Mouse (Mus musculus): ENCODE measurements at regions not wholly inside any gene's neighbourhood (a gene's known extent, or its start where the extent isn't known, plus 50 kb on each side); places are given as distances from the start of the nearest gene placed in this dataset.

DNA sequence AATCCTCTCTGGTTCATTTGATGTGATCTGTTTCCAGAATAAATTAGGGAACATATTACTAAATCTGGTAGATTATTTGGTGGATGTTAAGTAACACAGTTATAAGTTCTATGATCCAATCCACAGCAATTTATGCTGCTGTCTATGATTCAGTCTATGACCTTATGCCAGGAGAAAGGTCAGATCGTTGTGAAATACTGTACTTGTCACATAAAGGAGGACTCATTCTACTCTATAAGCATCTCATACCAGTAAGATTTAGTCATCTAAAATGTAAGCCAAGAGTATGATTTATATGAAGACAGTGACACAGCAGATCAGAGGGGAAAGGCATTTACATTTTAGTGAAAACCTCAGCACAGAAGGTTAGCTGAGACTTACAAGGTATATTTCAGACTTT, 1677.5 kb upstream of the Pcdh10 start:
- Histone ChIP-seq H3K4me1 (ENCODE audit: control insufficient read depth, insufficient read depth, low read length) (no peaks in the 10 kb centered on the region), H3K4me2 (ENCODE audit: low read length) (no peak overlapping the region), H3K27me3 (ENCODE audit: control insufficient read depth, insufficient read depth, low read length) (no peaks in the 10 kb centered on the region), H3K9ac (replicated peaks; ENCODE audit: low read length) (no peak overlapping the region), H3K36me3 (ENCODE audit: control insufficient read depth, insufficient read depth, low read length) (no peaks in the 10 kb centered on the region), H3K9me3 (ENCODE audit: control insufficient read depth, low read length) (no peaks in the 10 kb centered on the region), H3K27ac (replicated peaks; ENCODE audit: low read depth, low read length) (no peak overlapping the region), H3K4me3 (replicated peaks; ENCODE audit: low read depth, low read length) (no peak overlapping the region)
- WGBS: 90% methylated on average over 1 of the region's 1 CpGs
- no peak for DNase-seq
- ATAC-seq (ENCODE audit: low FRiP score, low TSS enrichment): no peak

DNA sequence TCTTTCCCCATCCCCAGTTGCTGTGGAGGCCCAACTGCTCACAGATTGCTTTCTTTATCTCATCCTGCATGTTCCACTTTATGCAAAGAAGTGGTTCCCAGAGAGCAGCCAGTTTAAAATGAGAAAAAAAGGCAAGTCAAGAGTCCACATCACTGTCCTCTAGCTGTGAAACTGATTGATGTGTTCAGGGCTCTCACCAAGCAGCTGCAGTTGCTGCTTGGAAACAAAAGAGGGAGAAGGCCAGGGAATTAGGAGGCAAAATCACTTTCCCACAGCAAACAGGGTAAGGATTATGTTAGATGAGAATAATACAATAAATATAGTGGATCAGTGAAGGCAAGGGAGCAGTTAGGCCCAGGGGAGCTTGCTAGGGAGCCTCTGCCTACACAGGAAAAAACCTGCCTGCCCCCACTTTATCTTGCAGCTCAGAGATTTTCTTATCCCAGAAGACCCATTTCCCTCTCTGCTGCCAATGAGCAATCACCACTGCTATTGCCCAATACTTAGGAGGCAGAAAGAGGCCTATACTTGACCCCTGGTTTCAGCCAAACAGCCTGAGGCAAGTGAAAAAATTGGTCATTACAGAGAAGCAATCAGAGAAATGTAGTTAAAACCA, 1658.3 kb upstream of the Pcdh10 start:
- ATAC-seq (ENCODE audit: low FRiP score, low TSS enrichment): peak; percentile 53; the same call in 1 of the 2 replicates
- H3K27ac ChIP-seq (replicated peaks; ENCODE audit: low read depth, low read length): peak overlapping the region; percentile 9; the same call in 1 of the 2 replicates
- peak; percentile 30 for DNase-seq

More for the DNA sequence above, 1658.3 kb upstream of the Pcdh10 start:
- H3K4me2 ChIP-seq (ENCODE audit: low read length): no peak overlapping the region
- no peaks in the 10 kb centered on the region for H3K36me3 ChIP-seq (ENCODE audit: control insufficient read depth, insufficient read depth, low read length)
- H3K27me3 ChIP-seq (ENCODE audit: control insufficient read depth, insufficient read depth, low read length): no peaks in the 10 kb centered on the region
- H3K4me1 ChIP-seq (ENCODE audit: control insufficient read depth, insufficient read depth, low read length): peaks cover 5% of the 10 kb centered on the region; the same call in 1 of the 2 replicates
- no peaks in the 10 kb centered on the region for H3K9me3 ChIP-seq (ENCODE audit: control insufficient read depth, low read length)
- no peak overlapping the region for H3K4me3 ChIP-seq (replicated peaks; ENCODE audit: low read depth, low read length)
- no peak overlapping the region for H3K9ac ChIP-seq (replicated peaks; ENCODE audit: low read length)
